Comparison of ENCODE assay signal across 10 mouse cellular contexts in the genomic region with DNA sequence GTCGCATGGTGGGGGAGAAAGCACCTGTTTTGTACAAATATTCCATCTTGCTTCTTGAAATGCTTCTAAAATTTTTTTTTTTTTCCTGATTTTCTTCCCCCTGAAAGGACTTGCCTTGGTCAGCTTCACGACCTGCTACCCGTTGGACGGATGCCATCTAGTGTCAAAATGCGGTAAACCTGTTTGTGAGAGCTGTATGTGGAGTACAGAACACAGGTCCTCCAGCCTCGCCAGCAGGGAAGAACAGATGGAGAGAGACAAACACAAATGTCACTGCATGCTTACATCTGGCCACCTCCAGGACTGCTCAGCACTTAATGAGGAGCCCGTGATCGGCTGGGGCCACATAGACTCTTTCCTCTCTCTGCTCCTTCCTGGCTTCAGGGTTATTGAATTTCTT. TPM values are rescaled to one million over a fixed set of nuclear protein-coding genes. Genes with fewer than 3 reads are reported as not detected.
DNase-seq lines count a peak whose midpoint lies in the region; ATAC-seq and TF ChIP-seq lines count a peak whose summit lies in the region.
"Had no signal": no experiment of that assay in that cellular context is flagged by ENCODE, and none has a peak within 500 bp of the region (broad histone marks: within the 10 kb centered on the region; RNA-seq: fewer than 3 reads in every experiment).

No protein-coding gene starts in this region.

- H3K36me3 ChIP-seq in embryonic facial prominence, embryonic 12.5 days, result no peaks in the 10 kb centered on the region
- H3K36me3 ChIP-seq: limb, embryonic 12.5 days; stomach, embryonic 15.5 days had no signal

- WGBS in embryonic facial prominence, embryonic 12.5 days, result 19% methylated on average over 8 of the region's 8 CpGs

- no peak overlapping the region for H3K4me2 ChIP-seq in embryonic facial prominence, embryonic 12.5 days (replicated peaks)
- H3K4me2 ChIP-seq: limb, embryonic 12.5 days; stomach, embryonic 15.5 days had no signal

- H3K9me3 ChIP-seq in embryonic facial prominence, embryonic 12.5 days, result no peaks in the 10 kb centered on the region
- H3K9me3 ChIP-seq: limb, embryonic 12.5 days; stomach, embryonic 15.5 days had no signal

- intact Hi-C loops in gastrocnemius, adult 2 months (cut with DNase I), result no loop called here

- no peak overlapping the region for H3K27ac ChIP-seq in gastrocnemius, adult 2 months
- H3K27ac ChIP-seq in embryonic facial prominence, embryonic 12.5 days, result no peak overlapping the region
- H3K27ac ChIP-seq: limb, embryonic 12.5 days; stomach, embryonic 15.5 days had no signal

- H3K4me3 ChIP-seq in gastrocnemius, adult 2 months, result no peak overlapping the region
- H3K4me3 ChIP-seq in embryonic facial prominence, embryonic 12.5 days, result no peak overlapping the region
- H3K4me3 ChIP-seq: limb, embryonic 12.5 days; stomach, embryonic 15.5 days had no signal

- H3K27me3 ChIP-seq in embryonic facial prominence, embryonic 12.5 days, result no peaks in the 10 kb centered on the region; the same call in 1 of the 2 replicates
- H3K27me3 ChIP-seq: limb, embryonic 12.5 days; stomach, embryonic 15.5 days had no signal

- H3K9ac ChIP-seq in embryonic facial prominence, embryonic 12.5 days, result no peak overlapping the region
- H3K9ac ChIP-seq: limb, embryonic 12.5 days; stomach, embryonic 15.5 days had no signal

- 0 out of 2 replicates have a peak, but pooled peaks have one; percentile 35 for ATAC-seq in embryonic facial prominence, embryonic 12.5 days (ENCODE audit: insufficient number of reproducible peaks, insufficient read depth, low FRiP score, low TSS enrichment)
- ATAC-seq in activated CD4-positive, CD25-positive, alpha-beta regulatory T cell, adult 4 months, result no peak

- peak; percentile 29 for DNase-seq in gastrocnemius, adult 2 months
- DNase-seq in gastrocnemius, postnatal 4 days (ENCODE audit: low spot score in 2 of 2), result no peak
- peak; percentile 6 to 14 for DNase-seq in urinary bladder, adult 18-20 months (ENCODE audit: low spot score in 2 of 2)
- no peak for DNase-seq in urinary bladder, postnatal 10 days (ENCODE audit: low spot score)
- peak; percentile 72 for DNase-seq in layer of hippocampus, adult 11-12 months (ENCODE audit: low spot score)
- peak; percentile 24 to 34 for DNase-seq in lung, postnatal 4 days

- H3K4me1 ChIP-seq in embryonic facial prominence, embryonic 12.5 days, result no peaks in the 10 kb centered on the region
- H3K4me1 ChIP-seq: limb, embryonic 12.5 days; stomach, embryonic 15.5 days had no signal

- no peak; the same call in 1 of the 2 replicates for TF ChIP-seq CTCF in gastrocnemius, adult 2 months (IDR thresholded peaks at IDR 0.05)

RNA-seq across cellular contexts. Expression of a gene that starts 1.6 kb away (rescaled TPM):
- under 1 TPM; 0.20 to 0.77 TPM for total RNA-seq in gastrocnemius, adult 2 months (2021)
- under 1 TPM; 0.18 to 0.27 TPM for total RNA-seq in gastrocnemius, postnatal 4 days (2021)
- polyA plus RNA-seq in embryonic facial prominence, embryonic 12.5 days (2016; fragmentation: Nextera tagmentation; extraction: Ambion mirVana), result 0.04 and 0.08 TPM in 2 replicates
- not detected for polyA plus RNA-seq in activated CD4-positive, CD25-positive, alpha-beta regulatory T cell, adult 4 months (2017; shearing (Covaris generic))
- polyA plus RNA-seq: limb, embryonic 12.5 days had no signal

RNA-seq across cellular contexts. Expression of a gene that starts 1.8 kb away (rescaled TPM):
- total RNA-seq in gastrocnemius, adult 2 months (2021), result not detected
- not detected for total RNA-seq in gastrocnemius, postnatal 4 days (2021)
- not detected in 2 replicates for polyA plus RNA-seq in embryonic facial prominence, embryonic 12.5 days (2016; fragmentation: Nextera tagmentation; extraction: Ambion mirVana)
- polyA plus RNA-seq in activated CD4-positive, CD25-positive, alpha-beta regulatory T cell, adult 4 months (2017; shearing (Covaris generic)), result not detected
- polyA plus RNA-seq: limb, embryonic 12.5 days; stomach, embryonic 15.5 days had no signal

RNA-seq across cellular contexts. Expression of a gene that starts 25.4 kb away (rescaled TPM):
- total RNA-seq in gastrocnemius, adult 2 months (2021), result 100 to 1,000 TPM; 338 to 397 TPM
- total RNA-seq in gastrocnemius, postnatal 4 days (2021), result 100 to 1,000 TPM; 312 to 366 TPM
- 1.1 and 1.2 TPM in 2 replicates for polyA plus RNA-seq in embryonic facial prominence, embryonic 12.5 days (2016; fragmentation: Nextera tagmentation; extraction: Ambion mirVana)
- not detected for polyA plus RNA-seq in activated CD4-positive, CD25-positive, alpha-beta regulatory T cell, adult 4 months (2017; shearing (Covaris generic))

Comparison
In these comparisons a context has a peak if more than half of its experiments do, and no peak if none do; other contexts are left out.
1. DNase-seq: peak in gastrocnemius, adult 2 months (single experiment), urinary bladder, adult 18-20 months (2 of 2), layer of hippocampus, adult 11-12 months (single experiment) and lung, postnatal 4 days (2 of 2); none in gastrocnemius, postnatal 4 days (0 of 2) and urinary bladder, postnatal 10 days (single experiment).